Mouse (Mus musculus): ENCODE measurements around the gene Coro1b. TPM values are rescaled to one million over a fixed set of nuclear protein-coding genes. Genes with fewer than 3 reads are reported as not detected.
A peak's percentile ranks its signal among the peaks of the same experiment; 100 is the strongest.

Gene Coro1b
- total and polyA plus RNA-seq, 3 experiments: 43.9 to 95.0 (median 45.1) TPM

GRCm38 (mm10) chr19:4108535-4108934 lies 39.9 kb upstream of the Coro1b start:
- intact Hi-C loops (cut with DNase I): no loop called here
- no peak overlapping the region for H3K4me3 ChIP-seq
- no peaks in the 10 kb centered on the region for H3K27me3 ChIP-seq (ENCODE audit: control insufficient read depth, insufficient read depth, low read length)
- H3K36me3 ChIP-seq (ENCODE audit: control insufficient read depth, insufficient read depth, low read length): no peaks in the 10 kb centered on the region
- peaks cover 9% of the 10 kb centered on the region for H3K4me1 ChIP-seq (ENCODE audit: control insufficient read depth, insufficient read depth, low read length)
- no peak overlapping the region for H3K9ac ChIP-seq (ENCODE audit: low read depth, low read length)
- no peak for DNase-seq
- no peak overlapping the region for H3K27ac ChIP-seq
- H3K79me2 ChIP-seq (replicated peaks; ENCODE audit: control insufficient read depth, insufficient read depth, low read length): no peaks in the 10 kb centered on the region
- 88% methylated on average over 9 of the region's 9 CpGs for WGBS
- TF ChIP-seq EP300 (IDR thresholded peaks at IDR 0.05; ENCODE audit: insufficient read depth, low read depth, low read length) (no peak), CTCF (IDR thresholded peaks at IDR 0.05) (no peak), POLR2A (IDR thresholded peaks at IDR 0.05; ENCODE audit: insufficient read depth, low read depth, low read length) (no peak)

- intact Hi-C loops (cut with DNase I): no loop called here
- Histone ChIP-seq H3K27ac (no peak overlapping the region; the same call in 1 of the 2 replicates), H3K4me1 (ENCODE audit: control insufficient read depth, insufficient read depth, low read length) (peaks cover 10% of the 10 kb centered on the region), H3K36me3 (ENCODE audit: control insufficient read depth, insufficient read depth, low read length) (no peaks in the 10 kb centered on the region), H3K27me3 (ENCODE audit: control insufficient read depth, insufficient read depth, low read length) (no peaks in the 10 kb centered on the region), H3K4me3 (no peak overlapping the region), H3K9ac (ENCODE audit: low read depth, low read length) (no peak overlapping the region), H3K79me2 (replicated peaks; ENCODE audit: control insufficient read depth, insufficient read depth, low read length) (no peaks in the 10 kb centered on the region)
- 95% methylated on average over 26 of the region's 26 CpGs for WGBS
- DNase-seq: no peak
- no peak for TF ChIP-seq CTCF (IDR thresholded peaks at IDR 0.05)
- TF ChIP-seq EP300 (IDR thresholded peaks at IDR 0.05; ENCODE audit: insufficient read depth, low read depth, low read length): no peak
- no peak for TF ChIP-seq POLR2A (IDR thresholded peaks at IDR 0.05; ENCODE audit: insufficient read depth, low read depth, low read length)
Observed at GRCm38 (mm10) chr19:4112063-4112960, 36.1 kb upstream of the Coro1b start.

- Histone ChIP-seq H3K36me3 (ENCODE audit: control insufficient read depth, insufficient read depth, low read length) (no peaks in the 10 kb centered on the region), H3K27ac (peak overlapping the region; percentile 61), H3K9ac (ENCODE audit: low read depth, low read length) (peak overlapping the region; percentile 42), H3K79me2 (replicated peaks; ENCODE audit: control insufficient read depth, insufficient read depth, low read length) (no peaks in the 10 kb centered on the region), H3K27me3 (ENCODE audit: control insufficient read depth, insufficient read depth, low read length) (no peaks in the 10 kb centered on the region), H3K4me1 (ENCODE audit: control insufficient read depth, insufficient read depth, low read length) (peaks cover 10% of the 10 kb centered on the region), H3K4me3 (no peak overlapping the region)
- WGBS: 23% methylated on average over 13 of the region's 13 CpGs
- 0 out of 2 replicates have a peak, but pooled peaks have one; percentile 22 for TF ChIP-seq EP300 (IDR thresholded peaks at IDR 0.05; ENCODE audit: insufficient read depth, low read depth, low read length)
- no peak for TF ChIP-seq CTCF (IDR thresholded peaks at IDR 0.05)
- TF ChIP-seq POLR2A (IDR thresholded peaks at IDR 0.05; ENCODE audit: insufficient read depth, low read depth, low read length): no peak
- DNase-seq: peak; percentile 83
- intact Hi-C loops (cut with DNase I): no loop called here
Observed at GRCm38 (mm10) chr19:4113186-4113805, 35.1 kb upstream of the Coro1b start.

GRCm38 (mm10) chr19:4113806-4114230 lies 34.6 kb upstream of the Coro1b start:
- Histone ChIP-seq H3K36me3 (ENCODE audit: control insufficient read depth, insufficient read depth, low read length) (no peaks in the 10 kb centered on the region), H3K4me3 (no peak overlapping the region), H3K79me2 (replicated peaks; ENCODE audit: control insufficient read depth, insufficient read depth, low read length) (no peaks in the 10 kb centered on the region), H3K27ac (peak overlapping the region; percentile 61), H3K9ac (ENCODE audit: low read depth, low read length) (no peak overlapping the region; the same call in 1 of the 2 replicates), H3K27me3 (ENCODE audit: control insufficient read depth, insufficient read depth, low read length) (no peaks in the 10 kb centered on the region), H3K4me1 (ENCODE audit: control insufficient read depth, insufficient read depth, low read length) (peaks cover 10% of the 10 kb centered on the region)
- intact Hi-C loops (cut with DNase I): no loop called here
- peak in 1 of 2 experiments; percentile 66 for DNase-seq
- 31% methylated on average over 5 of the region's 5 CpGs for WGBS
- no peak for TF ChIP-seq POLR2A (IDR thresholded peaks at IDR 0.05; ENCODE audit: insufficient read depth, low read depth, low read length)
- TF ChIP-seq EP300 (IDR thresholded peaks at IDR 0.05; ENCODE audit: insufficient read depth, low read depth, low read length): no peak
- no peak for TF ChIP-seq CTCF (IDR thresholded peaks at IDR 0.05)

- Histone ChIP-seq H3K4me3 (no peak overlapping the region), H3K79me2 (replicated peaks; ENCODE audit: control insufficient read depth, insufficient read depth, low read length) (no peaks in the 10 kb centered on the region), H3K27me3 (ENCODE audit: control insufficient read depth, insufficient read depth, low read length) (no peaks in the 10 kb centered on the region), H3K27ac (no peak overlapping the region), H3K36me3 (ENCODE audit: control insufficient read depth, insufficient read depth, low read length) (no peaks in the 10 kb centered on the region), H3K4me1 (ENCODE audit: control insufficient read depth, insufficient read depth, low read length) (peaks cover 10% of the 10 kb centered on the region), H3K9ac (ENCODE audit: low read depth, low read length) (no peak overlapping the region)
- no peak for TF ChIP-seq EP300 (IDR thresholded peaks at IDR 0.05; ENCODE audit: insufficient read depth, low read depth, low read length)
- no peak for TF ChIP-seq POLR2A (IDR thresholded peaks at IDR 0.05; ENCODE audit: insufficient read depth, low read depth, low read length)
- TF ChIP-seq CTCF (IDR thresholded peaks at IDR 0.05): no peak
- WGBS: 87% methylated on average over 10 of the region's 10 CpGs
- intact Hi-C loops (cut with DNase I): no loop called here
- no peak for DNase-seq
Observed at GRCm38 (mm10) chr19:4114551-4114950, 33.9 kb upstream of the Coro1b start.

Data from heart, adult 2 months (tissue).